Mouse (Mus musculus) MEL (cell line): Measurements from ENCODE around the gene Akr1b8. TPM values are rescaled to one million over a fixed set of nuclear protein-coding genes. Genes with fewer than 3 reads are reported as not detected.

Experiments
- DNase-seq: peaks from one replicate; pipeline ENCODE4 v3.0.0; 2011; ENCODE audit warnings: low read depth, low spot score
- H3K27ac ChIP-seq: 2 replicates; pipeline ENCODE4 v1.5.1; 2012; ENCODE audit warnings: low read depth, mild to moderate bottlenecking, control low read depth, low read length, moderate library complexity; ENCODE audit not compliant: control insufficient read depth
- H3K27me3 ChIP-seq, 2 experiments: fragments of 150-350 bp in 1 of 2; sonication (generic) in 1 of 2; 2 replicates each; pipeline ENCODE4 v1.6.1; 2012; ENCODE audit warnings: low read length in 2 of 2, mild to moderate bottlenecking in 2 of 2, improper control_type of control experiment in 1 of 2, moderate library complexity in 1 of 2; ENCODE audit not compliant: insufficient read depth in 2 of 2, control insufficient read depth in 1 of 2
- H3K36me3 ChIP-seq, 2 experiments: 2 replicates each; pipeline ENCODE4 v1.6.1; 2012 to 2014; ENCODE audit warnings: low read length in 2 of 2, improper control_type of control experiment in 1 of 2, inconsistent platforms in 1 of 2, mild to moderate bottlenecking in 1 of 2; ENCODE audit not compliant: insufficient read depth in 2 of 2, control insufficient read depth in 1 of 2
- H3K4me1 ChIP-seq, 2 experiments: fragments of 150-350 bp in 1 of 2; sonication (generic) in 1 of 2; 2 replicates each; pipeline ENCODE4 v1.6.1; 2012; ENCODE audit warnings: low read length in 2 of 2, improper control_type of control experiment in 1 of 2, mild to moderate bottlenecking in 1 of 2; ENCODE audit not compliant: insufficient read depth in 2 of 2, control insufficient read depth in 1 of 2
- H3K4me3 ChIP-seq, 2 experiments: fragments of 150-350 bp in 1 of 2; sonication (generic) in 1 of 2; 2 replicates each; pipeline ENCODE4 v1.5.1; 2012; ENCODE audit warnings: low read depth in 2 of 2, low read length in 2 of 2, mild to moderate bottlenecking in 2 of 2, moderate library complexity in 2 of 2, control low read depth in 1 of 2, improper control_type of control experiment in 1 of 2; ENCODE audit not compliant: control insufficient read depth in 1 of 2, insufficient read depth in 1 of 2
- H3K79me2 ChIP-seq: 2 replicates; pipeline ENCODE4 v1.6.1; 2012; ENCODE audit warnings: mild to moderate bottlenecking, low read length, moderate library complexity; ENCODE audit not compliant: control insufficient read depth, poor library complexity, insufficient read depth
- H3K9ac ChIP-seq: 2 replicates; pipeline ENCODE4 v1.6.1; 2012; ENCODE audit warnings: low read depth, mild to moderate bottlenecking, control low read depth, low read length, moderate library complexity; ENCODE audit not compliant: control insufficient read depth, poor library complexity, severe bottlenecking
- H3K9me3 ChIP-seq: fragments of 150-350 bp; sonication (generic); replicated peaks from 2 replicates; pipeline ENCODE4 v1.6.1; 2012; ENCODE audit warnings: mild to moderate bottlenecking, low read length, improper control_type of control experiment, moderate library complexity; ENCODE audit not compliant: insufficient read depth
- BHLHE40 ChIP-seq: IDR thresholded peaks from 2 replicates; pipeline ENCODE4 v1.6.1; 2012; ENCODE audit warnings: low read depth, mild to moderate bottlenecking, inconsistent platforms, low read length, improper control_type of control experiment, borderline replicate concordance
- CHD2 ChIP-seq: IDR thresholded peaks from 2 replicates; pipeline ENCODE4 v1.6.1; 2011; ENCODE audit warnings: low read length, improper control_type of control experiment
- E2F4 ChIP-seq: IDR thresholded peaks from 2 replicates; pipeline ENCODE4 v1.6.1; 2011; ENCODE audit warnings: low read depth, low read length, improper control_type of control experiment, borderline replicate concordance
- ELF1 ChIP-seq: IDR thresholded peaks from 2 replicates; pipeline ENCODE4 v1.6.1; 2014; ENCODE audit warnings: low read depth, mild to moderate bottlenecking, inconsistent platforms, low read length, improper control_type of control experiment, moderate library complexity
- GABPA ChIP-seq: IDR thresholded peaks from 2 replicates; pipeline ENCODE4 v1.6.1; 2012; ENCODE audit warnings: low read depth, mild to moderate bottlenecking, inconsistent platforms, low read length, improper control_type of control experiment, moderate library complexity
- HCFC1 ChIP-seq: IDR thresholded peaks from 2 replicates; pipeline ENCODE4 v1.6.1; 2012; ENCODE audit warnings: low read depth, mild to moderate bottlenecking, inconsistent platforms, low read length, improper control_type of control experiment, moderate library complexity
- KAT2A ChIP-seq: conservative IDR thresholded peaks from 2 replicates; pipeline ENCODE4 v1.6.1; 2012; ENCODE audit warnings: low read depth, low read length, improper control_type of control experiment, inconsistent platforms
- MAZ ChIP-seq: IDR thresholded peaks from 2 replicates; pipeline ENCODE4 v1.6.1; 2012; ENCODE audit warnings: low read depth, mild to moderate bottlenecking, inconsistent platforms, low read length, improper control_type of control experiment
- MYB ChIP-seq: IDR thresholded peaks from 2 replicates; pipeline ENCODE4 v1.6.1; 2011; ENCODE audit warnings: mild to moderate bottlenecking, low read depth, low read length, improper control_type of control experiment
- MYC ChIP-seq: IDR thresholded peaks from 2 replicates; pipeline ENCODE4 v1.6.1; 2011; ENCODE audit warnings: low read depth, mild to moderate bottlenecking, low read length, improper control_type of control experiment, moderate library complexity
- NELFE ChIP-seq: IDR thresholded peaks from 2 replicates; pipeline ENCODE4 v1.6.1; 2011; ENCODE audit warnings: low read depth, low read length, improper control_type of control experiment
- POLR2A ChIP-seq, 2 experiments: IDR thresholded peaks; 2 replicates each; pipeline ENCODE4 v1.6.1; 2011 to 2012; ENCODE audit warnings: low read length in 2 of 2, mild to moderate bottlenecking in 2 of 2, control low read depth in 1 of 2, improper control_type of control experiment in 1 of 2, low read depth in 1 of 2, moderate library complexity in 1 of 2; ENCODE audit not compliant: control insufficient read depth in 1 of 2, insufficient read depth in 1 of 2, poor library complexity in 1 of 2
- POLR2AphosphoS2 ChIP-seq: IDR thresholded peaks from 2 replicates; pipeline ENCODE4 v1.6.1; 2011; ENCODE audit warnings: low read length, improper control_type of control experiment
- RCOR1 ChIP-seq: IDR thresholded peaks from 2 replicates; pipeline ENCODE4 v1.6.1; 2012; ENCODE audit warnings: low read depth, mild to moderate bottlenecking, inconsistent platforms, low read length, improper control_type of control experiment
- SIN3A ChIP-seq: IDR thresholded peaks from 2 replicates; pipeline ENCODE4 v1.6.1; 2012; ENCODE audit warnings: low read length, improper control_type of control experiment, inconsistent platforms
- TAL1 ChIP-seq: IDR thresholded peaks from 2 replicates; pipeline ENCODE4 v1.6.1; 2012; ENCODE audit warnings: mild to moderate bottlenecking, inconsistent platforms, low read length, moderate library complexity, mixed read lengths
- TBP ChIP-seq: IDR thresholded peaks from 2 replicates; pipeline ENCODE4 v1.8.0; 2011; ENCODE audit warnings: low read depth, low read length, improper control_type of control experiment
- TCF12 ChIP-seq: IDR thresholded peaks from 2 replicates; pipeline ENCODE4 v1.6.1; 2014; ENCODE audit warnings: low read depth, mild to moderate bottlenecking, inconsistent platforms, low read length, improper control_type of control experiment, moderate library complexity
- USF1 ChIP-seq: IDR thresholded peaks from 2 replicates; pipeline ENCODE4 v1.6.1; 2014; ENCODE audit warnings: low read depth, mild to moderate bottlenecking, inconsistent platforms, low read length, improper control_type of control experiment, moderate library complexity
- ZC3H11A ChIP-seq: IDR thresholded peaks from 2 replicates; pipeline ENCODE4 v1.6.1; 2012; ENCODE audit warnings: low read depth, mild to moderate bottlenecking, inconsistent platforms, low read length, improper control_type of control experiment
- ZKSCAN1 ChIP-seq: IDR thresholded peaks from 2 replicates; pipeline ENCODE4 v1.6.1; 2012; ENCODE audit warnings: low read depth, mild to moderate bottlenecking, inconsistent platforms, low read length, improper control_type of control experiment, moderate library complexity
- ZMIZ1 ChIP-seq: IDR thresholded peaks from 2 replicates; pipeline ENCODE4 v1.6.1; 2012; ENCODE audit warnings: low read depth, mild to moderate bottlenecking, inconsistent platforms, low read length, improper control_type of control experiment, moderate library complexity
- ZNF384 ChIP-seq: IDR thresholded peaks from 2 replicates; pipeline ENCODE4 v1.6.1; 2012; ENCODE audit warnings: low read depth, mild to moderate bottlenecking, inconsistent platforms, low read length, improper control_type of control experiment
- polyA plus RNA-seq, 2 experiments: library from polyadenylated mRNA; stranded (reverse) in 1 of 2; unstranded in 1 of 2; fragments of >175 nt in 1 of 2; fragments of >200 nt in 1 of 2; gene quantifications; 2 replicates each; pipeline versions ENCODE4 v1.2.1 to v1.2.4; 2012; ENCODE audit warnings: low replicate concordance in 2 of 2, low read depth in 1 of 2; ENCODE audit not compliant: insufficient read length in 2 of 2, insufficient read depth in 1 of 2, missing spikeins in 1 of 2
- total RNA-seq: library from RNA; depleted of rRNA; stranded (reverse); fragments of 300-350 nt; gene quantifications from 2 replicates; pipeline ENCODE4 v1.2.3, GENCODE M21; 2012

Gene Akr1b8
- total and polyA plus RNA-seq, 3 experiments = not detected

DNA sequence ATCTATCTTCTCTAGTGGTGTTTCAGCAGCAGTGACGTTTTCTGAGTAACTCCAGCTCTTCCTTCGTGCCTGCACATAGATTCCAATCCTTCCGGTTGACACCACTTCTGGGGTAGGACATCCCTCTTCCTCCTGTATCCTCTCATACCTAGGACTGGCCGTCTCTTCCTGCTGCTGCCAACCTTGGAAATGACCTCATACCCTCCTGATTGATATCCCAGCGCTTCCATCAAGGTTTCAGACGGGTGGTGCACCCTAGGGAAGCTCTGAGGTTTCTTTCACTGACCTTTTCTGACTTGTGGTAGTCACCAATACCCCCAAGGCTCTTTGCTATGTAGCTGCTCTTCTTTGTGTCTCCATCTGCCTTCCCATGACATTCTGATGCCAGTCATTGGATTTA, 44.5 kb downstream of the Akr1b8 start:
- Histone ChIP-seq H3K9me3 (no peaks in the 10 kb centered on the region), H3K4me3 (no peak overlapping the region), H3K36me3 (no peaks in the 10 kb centered on the region), H3K27me3 (no peaks in the 10 kb centered on the region), H3K4me1 (0 out of 4 replicates have a peak, but pooled peaks cover 0 to 4% of the 10 kb centered on the region in 2 experiments), H3K27ac (no peak overlapping the region), H3K79me2 (no peaks in the 10 kb centered on the region), H3K9ac (no peak overlapping the region)
- DNase-seq = no peak
- TF ChIP-seq TBP (no peak), USF1 (no peak), HCFC1 (no peak), GABPA (no peak), TAL1 (no peak), MAZ (no peak), ZNF384 (no peak), POLR2AphosphoS2 (no peak), RCOR1 (no peak), SIN3A (no peak), KAT2A (no peak), E2F4 (no peak), MYB (no peak), MYC (no peak), POLR2A (IDR thresholded peaks at IDR 0.05; ENCODE audit: control insufficient read depth in 1 of 2, insufficient read depth in 1 of 2, low read depth in 1 of 2, low read length in 2 of 2, poor library complexity in 1 of 2) (no peak), ZC3H11A (no peak)

DNA sequence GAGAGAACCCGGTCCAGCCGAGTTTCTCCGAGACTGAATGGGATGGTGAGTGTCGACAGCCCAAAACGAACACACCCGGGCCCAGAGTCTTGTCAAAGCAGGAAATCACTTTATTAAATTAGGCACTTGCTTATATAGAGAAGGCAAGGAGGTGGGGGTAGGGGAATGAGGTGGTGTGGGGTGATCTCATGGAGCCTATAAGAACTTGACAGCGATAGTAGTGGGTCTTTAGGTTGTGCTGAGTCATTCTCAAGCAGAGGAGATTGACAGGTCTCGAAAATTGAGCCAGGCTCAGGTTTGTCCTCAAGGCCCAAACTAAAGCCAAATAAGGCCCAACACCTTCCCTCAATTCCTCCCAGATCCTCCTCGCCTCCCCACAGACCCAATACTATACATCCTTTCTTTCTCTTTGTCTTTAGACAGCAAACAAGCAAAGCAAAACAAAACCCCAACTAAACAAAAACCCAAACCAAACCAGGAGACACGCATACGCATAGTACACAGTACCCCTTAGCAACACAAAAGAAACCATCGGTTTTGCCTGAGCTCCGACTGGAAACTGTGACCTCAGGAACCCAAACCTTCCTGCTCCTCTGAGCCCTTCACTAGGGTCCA, 45.8 kb downstream of the Akr1b8 start:
- TF ChIP-seq ZMIZ1 = no peak
- TF ChIP-seq KAT2A = no peak
- no peak for TF ChIP-seq BHLHE40
- TF ChIP-seq ELF1 = no peak
- TF ChIP-seq SIN3A = no peak
- TF ChIP-seq TAL1 = no peak
- no peak for TF ChIP-seq POLR2A (IDR thresholded peaks at IDR 0.05; ENCODE audit: control insufficient read depth in 1 of 2, insufficient read depth in 1 of 2, low read depth in 1 of 2, low read length in 2 of 2, poor library complexity in 1 of 2)
- no peak for TF ChIP-seq CHD2
- TF ChIP-seq TCF12 = no peak
- no peak for TF ChIP-seq NELFE
- TF ChIP-seq ZKSCAN1 = no peak
- no peak for TF ChIP-seq TBP
- H3K4me1 ChIP-seq = 0 out of 4 replicates have a peak, but pooled peaks cover 0 to 4% of the 10 kb centered on the region in 2 experiments
- no peak overlapping the region for H3K27ac ChIP-seq
- no peak overlapping the region for H3K4me3 ChIP-seq
- H3K36me3 ChIP-seq = no peaks in the 10 kb centered on the region
- no peaks in the 10 kb centered on the region for H3K27me3 ChIP-seq
- no peaks in the 10 kb centered on the region for H3K9me3 ChIP-seq
- H3K79me2 ChIP-seq = no peaks in the 10 kb centered on the region
- DNase-seq = peak; percentile 22
- H3K9ac ChIP-seq = no peak overlapping the region
